Mouse (Mus musculus) layer of hippocampus, postnatal 14 days (tissue): Measurements from ENCODE around the gene Kif3b. TPM values are rescaled to one million over a fixed set of nuclear protein-coding genes. Genes with fewer than 3 reads are reported as not detected.
"Not testable (repeated sequence)": the region's sequence is repeated elsewhere in the genome, so short reads cannot be mapped to it uniquely, and the experiment has no call there.

Experiments
- DNase-seq, 2 experiments: peaks; one replicate each; pipeline ENCODE4 v3.0.0; 2021 to 2022; ENCODE audit warnings: low spot score in 2 of 2, mixed read lengths in 1 of 2
- long read RNA-seq, 2 experiments: library from polyadenylated mRNA; stranded (forward); transcript quantifications; one replicate each; pipeline ENCODE4 v2.0.0; 2021
- total RNA-seq, 2 experiments: library from RNA; stranded (reverse); gene quantifications; 2 replicates each; pipeline ENCODE4 v1.2.3; 2021

Gene Kif3b
- 10 to 100 TPM; 63.5 to 69.2 TPM for total RNA-seq
- long read RNA-seq, experiment 1, full-length matches to known transcripts: 5 of 18 reads
- long read RNA-seq, experiment 1, partial matches to known transcripts: 3 of 18 reads
- long read RNA-seq, experiment 1, other reads (novel, unspliced or antisense): 10 of 18 reads
- long read RNA-seq, experiment 2, full-length matches to known transcripts: 4 of 42 reads
- long read RNA-seq, experiment 2, partial matches to known transcripts: 3 of 42 reads
- long read RNA-seq, experiment 2, other reads (novel, unspliced or antisense): 35 of 42 reads

GRCm38 (mm10) chr2:153290938-153291928 is at the start of gene Kif3b:
Kif3b (plus strand) TSS chr2:153291413.
- peak; percentile 81 to 91 for DNase-seq

- DNase-seq: no peak
Observed at GRCm38 (mm10) chr2:153242156-153242555, 49.1 kb upstream of the Kif3b start.

GRCm38 (mm10) chr2:153249751-153250150 is 41.5 kb upstream of the Kif3b start:
- no peak for DNase-seq

GRCm38 (mm10) chr2:153256604-153257003 is 34.6 kb upstream of the Kif3b start:
- no peak for DNase-seq

GRCm38 (mm10) chr2:153259030-153259863 is 32.0 kb upstream of the Kif3b start:
- DNase-seq: no peak

- DNase-seq: no peak
Observed at GRCm38 (mm10) chr2:153259864-153260674, 31.1 kb upstream of the Kif3b start.

GRCm38 (mm10) chr2:153263053-153263452 is 28.2 kb upstream of the Kif3b start:
- no peak for DNase-seq

GRCm38 (mm10) chr2:153267331-153267730 is 23.9 kb upstream of the Kif3b start:
- no peak for DNase-seq

GRCm38 (mm10) chr2:153270231-153270915 is 20.8 kb upstream of the Kif3b start:
- DNase-seq: not testable (repeated sequence)

- DNase-seq: not testable (repeated sequence)
Observed at GRCm38 (mm10) chr2:153274200-153274918, 16.9 kb upstream of the Kif3b start.

GRCm38 (mm10) chr2:153274919-153275247 is 16.3 kb upstream of the Kif3b start:
- DNase-seq: no peak

- not testable (repeated sequence) for DNase-seq
Observed at GRCm38 (mm10) chr2:153275577-153275976, 15.6 kb upstream of the Kif3b start.

- no peak for DNase-seq
Observed at GRCm38 (mm10) chr2:153276440-153276839, 14.8 kb upstream of the Kif3b start.

GRCm38 (mm10) chr2:153276846-153277245 is 14.4 kb upstream of the Kif3b start:
- not testable (repeated sequence) for DNase-seq

GRCm38 (mm10) chr2:153278357-153278756 is 12.9 kb upstream of the Kif3b start:
- no peak for DNase-seq

- DNase-seq: no peak
Observed at GRCm38 (mm10) chr2:153283919-153284318, 7.3 kb upstream of the Kif3b start.

GRCm38 (mm10) chr2:153286524-153286923 is 4.7 kb upstream of the Kif3b start:
- DNase-seq: no peak

- DNase-seq: no peak
Observed at GRCm38 (mm10) chr2:153287835-153288234, 3.4 kb upstream of the Kif3b start.

- DNase-seq: no peak
Observed at GRCm38 (mm10) chr2:153292305-153292861, 1.2 kb downstream of the Kif3b start.
